8 mouse cellular contexts compared by ENCODE assay signal in the genomic region with DNA sequence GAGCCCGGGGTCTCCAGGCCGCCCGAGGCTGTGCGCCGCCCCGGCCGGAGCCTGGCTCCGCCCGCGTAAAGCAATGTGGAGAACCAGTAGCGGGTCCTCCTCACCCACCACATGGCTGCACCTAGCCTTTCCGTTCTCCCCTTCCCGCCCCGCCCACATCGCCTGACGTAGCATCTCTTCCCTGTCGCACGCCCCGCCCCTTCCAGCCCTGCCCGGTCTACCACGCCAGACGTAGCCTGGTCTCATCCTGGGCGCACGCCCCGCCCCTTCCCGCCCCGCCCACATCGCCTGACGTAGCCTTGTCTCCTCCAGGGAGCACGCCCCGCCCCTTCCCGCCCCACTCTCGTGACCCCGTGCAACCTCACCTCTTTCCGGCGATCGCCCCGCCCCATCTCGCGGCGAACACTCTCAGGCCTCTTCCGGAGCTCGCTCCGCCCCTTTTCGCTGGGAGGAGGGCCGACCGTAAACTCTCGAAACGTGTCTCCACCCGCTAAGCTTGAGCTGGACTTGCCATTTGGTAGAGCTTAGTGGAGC. TPM values are rescaled to one million over a fixed set of nuclear protein-coding genes. Genes with fewer than 3 reads are reported as not detected.
DNase-seq lines count a peak whose midpoint lies in the region; ATAC-seq and TF ChIP-seq lines count a peak whose summit lies in the region.

Spata5 (plus strand) TSS at position 439 of the 534 bp plus-strand sequence.

- TF ChIP-seq EP300 in heart, adult 2 months (IDR thresholded peaks at IDR 0.05; ENCODE audit: insufficient read depth, low read depth, low read length), result no peak

- peaks cover 8% of the 10 kb centered on the region for H3K4me1 ChIP-seq in embryonic facial prominence, embryonic 14.5 days (ENCODE audit: control insufficient read depth, insufficient read depth, low read length)
- peaks cover 2% of the 10 kb centered on the region for H3K4me1 ChIP-seq in heart, adult 2 months (ENCODE audit: control insufficient read depth, insufficient read depth, low read length)
- peaks cover 17% of the 10 kb centered on the region for H3K4me1 ChIP-seq in limb, embryonic 13.5 days
- H3K4me1 ChIP-seq in midbrain, embryonic 16.5 days (ENCODE audit: control insufficient read depth, insufficient read depth, low read length), result peaks cover 24% of the 10 kb centered on the region

- no peaks in the 10 kb centered on the region; the same call in 1 of the 2 replicates for H3K79me2 ChIP-seq in heart, adult 2 months (replicated peaks; ENCODE audit: control insufficient read depth, insufficient read depth, low read length)

- peak; percentile 95 for ATAC-seq in embryonic facial prominence, embryonic 14.5 days (ENCODE audit: low read depth)
- ATAC-seq in limb, embryonic 13.5 days (ENCODE audit: low FRiP score, low read depth), result peak; percentile 95
- ATAC-seq in midbrain, embryonic 16.5 days, result peak; percentile 97

- DNase-seq in 3T3-L1 (ENCODE audit: low read depth, low spot score), result peak; percentile 99
- DNase-seq in adrenal gland, postnatal 4 days (ENCODE audit: low spot score in 2 of 2), result peak; percentile 88 to 95
- peak; percentile 99 for DNase-seq in embryonic facial prominence, embryonic 14.5 days (ENCODE audit: low spot score)
- DNase-seq in heart, adult 2 months, result peak; percentile 95 to 98
- peak; percentile 97 to 98 for DNase-seq in kidney, adult 8-10 months
- peak; percentile 93 to 100 for DNase-seq in spleen, postnatal 10 days (ENCODE audit: low spot score in 2 of 2)

- peak within 1 kb of the TSS; percentile 82 for H3K4me3 ChIP-seq in embryonic facial prominence, embryonic 14.5 days (ENCODE audit: low read depth, low read length)
- H3K4me3 ChIP-seq in heart, adult 2 months, result peak within 1 kb of the TSS; percentile 96
- H3K4me3 ChIP-seq in limb, embryonic 13.5 days, result peak within 1 kb of the TSS; percentile 92
- peak within 1 kb of the TSS; percentile 95 for H3K4me3 ChIP-seq in midbrain, embryonic 16.5 days (ENCODE audit: low read depth, low read length)

- H3K9me3 ChIP-seq in embryonic facial prominence, embryonic 14.5 days (ENCODE audit: control insufficient read depth, low read length), result no peaks in the 10 kb centered on the region
- no peaks in the 10 kb centered on the region for H3K9me3 ChIP-seq in limb, embryonic 13.5 days
- no peaks in the 10 kb centered on the region for H3K9me3 ChIP-seq in midbrain, embryonic 16.5 days (replicated peaks; ENCODE audit: control insufficient read depth, low read length, poor library complexity, severe bottlenecking)

- H3K9ac ChIP-seq in embryonic facial prominence, embryonic 14.5 days (ENCODE audit: low read depth, low read length), result peak within 1 kb of the TSS; percentile 87
- peak within 1 kb of the TSS; percentile 70 for H3K9ac ChIP-seq in heart, adult 2 months (ENCODE audit: low read depth, low read length)
- peak within 1 kb of the TSS; percentile 86 for H3K9ac ChIP-seq in limb, embryonic 13.5 days
- peak within 1 kb of the TSS; percentile 82 for H3K9ac ChIP-seq in midbrain, embryonic 16.5 days (ENCODE audit: low read depth, low read length)

- peak; percentile 75 for TF ChIP-seq POLR2A in heart, adult 2 months (IDR thresholded peaks at IDR 0.05; ENCODE audit: insufficient read depth, low read depth, low read length)

- no peaks in the 10 kb centered on the region for H3K27me3 ChIP-seq in embryonic facial prominence, embryonic 14.5 days (replicated peaks; ENCODE audit: control insufficient read depth, insufficient read depth, low read length)
- H3K27me3 ChIP-seq in heart, adult 2 months (ENCODE audit: control insufficient read depth, insufficient read depth, low read length), result no peaks in the 10 kb centered on the region
- H3K27me3 ChIP-seq in limb, embryonic 13.5 days, result no peaks in the 10 kb centered on the region
- H3K27me3 ChIP-seq in midbrain, embryonic 16.5 days (ENCODE audit: control insufficient read depth, insufficient read depth, low read depth, low read length), result no peaks in the 10 kb centered on the region

- intact Hi-C loops in heart, adult 2 months (cut with DNase I), result loop anchor here (10.0 kb wide), 1 partner anchor 215 kb away; no protein-coding TSS in a partner anchor

- under 1% methylated on average over 19 of the region's 50 CpGs for WGBS in embryonic facial prominence, embryonic 14.5 days
- 3% methylated on average over 47 of the region's 50 CpGs for WGBS in heart, adult 2 months
- WGBS in limb, embryonic 13.5 days, result under 1% methylated on average over 45 of the region's 50 CpGs
- 1% methylated on average over 46 of the region's 50 CpGs for WGBS in midbrain, embryonic 16.5 days

- peak within 1 kb of the TSS; percentile 84 for H3K4me2 ChIP-seq in embryonic facial prominence, embryonic 14.5 days (ENCODE audit: low read depth, low read length)
- peak within 1 kb of the TSS; percentile 88 for H3K4me2 ChIP-seq in limb, embryonic 13.5 days (replicated peaks)
- peak within 1 kb of the TSS; percentile 95 for H3K4me2 ChIP-seq in midbrain, embryonic 16.5 days (ENCODE audit: low read length)

- no peaks in the 10 kb centered on the region; the same call in 1 of the 2 replicates for H3K36me3 ChIP-seq in embryonic facial prominence, embryonic 14.5 days (ENCODE audit: control insufficient read depth, insufficient read depth, low read length)
- H3K36me3 ChIP-seq in heart, adult 2 months (ENCODE audit: control insufficient read depth, insufficient read depth, low read length), result no peaks in the 10 kb centered on the region
- H3K36me3 ChIP-seq in limb, embryonic 13.5 days, result no peaks in the 10 kb centered on the region
- H3K36me3 ChIP-seq in midbrain, embryonic 16.5 days (ENCODE audit: control insufficient read depth, insufficient read depth, low read length), result no peaks in the 10 kb centered on the region

- no peak; the same call in 1 of the 2 replicates for TF ChIP-seq CTCF in heart, adult 2 months (IDR thresholded peaks at IDR 0.05)

- H3K27ac ChIP-seq in embryonic facial prominence, embryonic 14.5 days (replicated peaks; ENCODE audit: low read depth, low read length), result peak within 1 kb of the TSS; percentile 93
- H3K27ac ChIP-seq in heart, adult 2 months, result peak within 1 kb of the TSS; percentile 94
- H3K27ac ChIP-seq in limb, embryonic 13.5 days, result peak within 1 kb of the TSS; percentile 92
- H3K27ac ChIP-seq in midbrain, embryonic 16.5 days (ENCODE audit: low read length), result peak within 1 kb of the TSS; percentile 93

RNA-seq across cellular contexts. Expression of gene Spata5, which starts in this region (rescaled TPM):
- total RNA-seq in adrenal gland, postnatal 4 days (2021), result 10 to 100 TPM; 32.0 to 42.8 TPM
- 29.0 and 32.9 TPM in 2 replicates for polyA plus RNA-seq in embryonic facial prominence, embryonic 14.5 days (2014; fragmentation: Nextera tagmentation; extraction: Ambion mirVana)
- 10 to 100 TPM; 12.4 to 13.9 TPM for total RNA-seq in heart, adult 2 months (2021)
- 2.1 and 4.6 TPM in 2 replicates for polyA plus RNA-seq in heart, adult 2 months (2012; rRNA removed)
- 40.3 and 44.6 TPM in 2 replicates for polyA plus RNA-seq in limb, embryonic 13.5 days (2015; fragmentation: Nextera tagmentation; extraction: Ambion mirVana)
- polyA plus RNA-seq in midbrain, embryonic 16.5 days (2015; fragmentation: Nextera tagmentation; extraction: Ambion mirVana), result 30.3 and 33.9 TPM in 2 replicates

Comparison
In these comparisons a context has a peak if more than half of its experiments do, and no peak if none do; other contexts are left out.
1. Peak in every context shown above with its lines: DNase-seq, ATAC-seq, H3K4me3 ChIP-seq and H3K27ac ChIP-seq.